Mouse (Mus musculus): ENCODE data around the gene Prkaca.
"Not testable (repeated sequence)": the region's sequence is repeated elsewhere in the genome, so short reads cannot be mapped to it uniquely, and the experiment has no call there.

The Prkaca gene

GRCm38 (mm10) chr8:84002957-84003611 is 30.3 kb downstream of the Prkaca start:
- no peak for DNase-seq (ENCODE audit: low spot score)

GRCm38 (mm10) chr8:84003612-84004246 is 30.9 kb downstream of the Prkaca start:
- DNase-seq (ENCODE audit: low spot score): no peak

- DNase-seq (ENCODE audit: low spot score): peak; percentile 94
These were observed 31.9 kb downstream of the Prkaca start for GRCm38 (mm10) chr8:84004533-84005201.

- not testable (repeated sequence) for DNase-seq (ENCODE audit: low spot score)
These were observed 32.7 kb downstream of the Prkaca start for GRCm38 (mm10) chr8:84005502-84005901.

GRCm38 (mm10) chr8:84008362-84008761 is 35.6 kb downstream of the Prkaca start:
- DNase-seq (ENCODE audit: low spot score): no peak

GRCm38 (mm10) chr8:84009876-84010275 is 37.1 kb downstream of the Prkaca start:
- DNase-seq (ENCODE audit: low spot score): peak; percentile 88

- DNase-seq (ENCODE audit: low spot score): peak; percentile 77
These were observed 38.1 kb downstream of the Prkaca start for GRCm38 (mm10) chr8:84010625-84011611.

- DNase-seq (ENCODE audit: low spot score): peak; percentile 41
These were observed 39.1 kb downstream of the Prkaca start, which contains the start of gene 2210011C24Rik for GRCm38 (mm10) chr8:84011705-84012498. TSS of gene 2210011C24Rik (minus strand) at chr8:84012171.

GRCm38 (mm10) chr8:84012499-84013165 is 39.8 kb downstream of the Prkaca start:
- no peak for DNase-seq (ENCODE audit: low spot score)

- DNase-seq (ENCODE audit: low spot score): no peak
These were observed 43.0 kb downstream of the Prkaca start for GRCm38 (mm10) chr8:84015833-84016232.

GRCm38 (mm10) chr8:84019738-84020137 is 46.9 kb downstream of the Prkaca start:
- DNase-seq (ENCODE audit: low spot score): no peak

- peak; percentile 64 for DNase-seq (ENCODE audit: low spot score)
These were observed 48.3 kb downstream of the Prkaca start, which contains the start of gene Palm3 for GRCm38 (mm10) chr8:84021096-84021495. TSS of gene Palm3 (plus strand) at chr8:84021471.

GRCm38 (mm10) chr8:84021569-84021968 is 48.8 kb downstream of the Prkaca start:
- DNase-seq (ENCODE audit: low spot score): no peak

- DNase-seq (ENCODE audit: low spot score): peak; percentile 79
These were observed 50.3 kb downstream of the Prkaca start for GRCm38 (mm10) chr8:84023085-84023484.

- DNase-seq (ENCODE audit: low spot score): no peak
These were observed 50.8 kb downstream of the Prkaca start for GRCm38 (mm10) chr8:84023631-84024030.

GRCm38 (mm10) chr8:84024171-84024570 is 51.4 kb downstream of the Prkaca start:
- peak; percentile 51 for DNase-seq (ENCODE audit: low spot score)

GRCm38 (mm10) chr8:84025863-84026262 is 53.1 kb downstream of the Prkaca start:
- peak; percentile 46 for DNase-seq (ENCODE audit: low spot score)

- no peak for DNase-seq (ENCODE audit: low spot score)
These were observed 54.7 kb downstream of the Prkaca start for GRCm38 (mm10) chr8:84027449-84027848.

GRCm38 (mm10) chr8:84029272-84029671 is 56.5 kb downstream of the Prkaca start:
- DNase-seq (ENCODE audit: low spot score): no peak

- DNase-seq (ENCODE audit: low spot score): no peak
These were observed 60.0 kb downstream of the Prkaca start for GRCm38 (mm10) chr8:84032777-84033176.

Measured in urinary bladder, postnatal 14 days (tissue).